Mouse (Mus musculus) ovary, adult 18-20 months (tissue): ENCODE results near the gene Pknox2.

Source experiments
- DNase-seq: peaks from one replicate; pipeline ENCODE4 v3.0.0; 2022; ENCODE audit warnings: low spot score, mixed read lengths

Gene Pknox2

GRCm38 (mm10) chr9:37147359-37147685, at the start of gene Pknox2:
Gene Pknox2 (minus strand): TSS chr9:37147407.
- DNase-seq: peak; percentile 74

DNA sequence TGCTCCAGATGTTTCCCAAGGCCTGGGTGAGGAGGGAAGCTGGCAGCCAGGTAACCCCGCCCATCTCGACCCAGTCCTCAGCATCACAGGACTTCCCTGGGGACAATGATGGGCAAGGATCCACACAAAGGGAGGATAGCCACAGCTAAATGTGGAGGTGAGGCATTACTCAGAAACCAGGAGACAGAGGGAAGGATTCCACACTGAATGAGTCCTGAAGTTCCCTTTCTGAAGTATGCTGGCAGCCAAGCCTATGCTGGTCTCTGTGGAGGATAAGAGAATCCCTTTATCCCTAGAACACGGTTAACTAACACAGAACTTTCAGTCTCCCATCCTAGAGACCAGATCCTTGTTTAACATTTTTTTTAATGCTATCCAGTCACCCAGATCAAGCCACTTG, 40.8 kb upstream of the Pknox2 start:
- no peak for DNase-seq

GRCm38 (mm10) chr9:37187407-37187806, 40.2 kb upstream of the Pknox2 start:
- DNase-seq: no peak

DNA sequence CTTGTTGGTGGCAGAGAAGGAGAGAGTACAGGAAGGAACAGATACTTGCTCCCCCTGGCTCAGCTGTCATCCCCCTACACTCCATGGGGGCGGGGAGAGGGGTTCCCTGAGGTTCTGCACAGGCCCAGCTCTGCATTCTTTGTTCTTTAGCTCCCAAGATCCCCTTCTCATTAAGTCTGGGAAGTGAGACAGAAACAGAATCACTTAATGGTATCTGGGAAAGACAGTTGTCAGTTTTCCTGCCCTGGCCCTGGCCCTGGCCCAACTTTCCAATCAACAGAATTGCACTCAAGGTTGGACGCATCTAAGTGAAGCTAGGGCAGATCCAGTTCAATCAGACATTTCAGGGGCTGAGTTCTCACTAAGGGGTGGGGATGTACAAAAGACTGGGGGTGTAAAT, 36.0 kb upstream of the Pknox2 start:
- no peak for DNase-seq

- no peak for DNase-seq
Measured at GRCm38 (mm10) chr9:37181596-37181995, 34.4 kb upstream of the Pknox2 start.

- no peak for DNase-seq
Measured at GRCm38 (mm10) chr9:37179596-37179995, 32.4 kb upstream of the Pknox2 start.

- DNase-seq: no peak
Measured at GRCm38 (mm10) chr9:37178911-37179310, 31.7 kb upstream of the Pknox2 start.

GRCm38 (mm10) chr9:37177551-37177950, 30.3 kb upstream of the Pknox2 start:
- no peak for DNase-seq

- peak; percentile 15 for DNase-seq
Measured at GRCm38 (mm10) chr9:37177107-37177506, 29.9 kb upstream of the Pknox2 start.

DNA sequence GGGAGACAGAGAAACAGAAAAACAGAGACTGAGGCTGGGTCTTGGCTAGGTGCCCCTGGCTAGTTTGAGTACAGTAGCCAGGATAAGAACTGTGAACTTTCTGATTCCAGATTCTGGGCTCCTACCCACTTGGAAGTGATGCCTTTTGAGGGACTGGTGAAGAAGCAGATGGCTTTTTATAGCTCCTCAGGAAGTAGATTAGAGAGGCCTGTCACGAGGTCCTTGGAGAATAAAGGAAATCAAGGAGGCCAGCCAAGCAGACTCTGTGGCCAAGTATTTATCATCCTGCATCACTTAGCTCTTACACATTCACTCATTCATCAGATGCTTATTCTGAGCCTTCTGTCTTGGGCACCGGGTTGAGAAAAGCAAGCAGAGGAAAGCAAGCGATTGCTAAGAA, 28.8 kb upstream of the Pknox2 start:
- no peak for DNase-seq

DNA sequence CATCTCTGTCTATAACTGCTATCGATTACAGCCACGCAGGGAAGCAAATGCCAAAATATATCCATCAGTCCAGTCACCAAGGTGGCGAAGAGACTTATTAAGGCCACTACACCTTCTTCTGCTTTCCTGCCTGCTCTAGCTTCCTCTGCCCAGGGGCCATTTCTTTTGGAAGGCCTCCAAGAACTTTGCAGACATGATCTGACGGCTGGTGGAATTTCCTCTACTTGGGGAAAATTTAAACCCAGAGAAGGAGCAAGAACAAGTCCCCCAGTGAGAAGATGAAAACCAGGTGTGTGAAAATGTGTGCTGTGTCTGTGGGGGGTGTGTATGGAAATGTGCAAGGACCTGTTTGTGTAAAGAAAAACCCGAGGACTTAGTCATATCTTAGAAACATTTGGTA, 26.2 kb upstream of the Pknox2 start:
- no peak for DNase-seq

DNA sequence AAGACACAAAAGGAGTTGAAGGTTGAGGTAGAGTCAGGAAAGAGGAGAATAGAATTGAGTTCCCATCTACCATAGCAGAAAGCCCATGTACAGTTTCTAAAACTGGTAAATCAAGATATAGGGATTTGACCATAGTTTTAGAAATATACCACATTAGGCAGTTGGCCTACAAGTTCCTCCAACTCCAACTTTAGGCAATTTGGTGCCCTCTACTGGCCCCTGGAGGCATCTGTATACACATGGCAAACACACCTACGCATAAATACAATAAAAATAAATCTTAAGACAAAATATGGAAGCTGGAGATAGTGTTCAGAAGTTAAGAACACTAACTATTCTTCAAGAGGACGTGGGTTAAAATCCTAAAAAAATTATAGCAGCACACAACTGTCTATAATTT, 19.7 kb upstream of the Pknox2 start:
- no peak for DNase-seq

- DNase-seq: no peak
Measured at GRCm38 (mm10) chr9:37160686-37161085, 13.5 kb upstream of the Pknox2 start.

GRCm38 (mm10) chr9:37147886-37148285, 679 bp upstream of the Pknox2 start:
- DNase-seq: no peak

DNA sequence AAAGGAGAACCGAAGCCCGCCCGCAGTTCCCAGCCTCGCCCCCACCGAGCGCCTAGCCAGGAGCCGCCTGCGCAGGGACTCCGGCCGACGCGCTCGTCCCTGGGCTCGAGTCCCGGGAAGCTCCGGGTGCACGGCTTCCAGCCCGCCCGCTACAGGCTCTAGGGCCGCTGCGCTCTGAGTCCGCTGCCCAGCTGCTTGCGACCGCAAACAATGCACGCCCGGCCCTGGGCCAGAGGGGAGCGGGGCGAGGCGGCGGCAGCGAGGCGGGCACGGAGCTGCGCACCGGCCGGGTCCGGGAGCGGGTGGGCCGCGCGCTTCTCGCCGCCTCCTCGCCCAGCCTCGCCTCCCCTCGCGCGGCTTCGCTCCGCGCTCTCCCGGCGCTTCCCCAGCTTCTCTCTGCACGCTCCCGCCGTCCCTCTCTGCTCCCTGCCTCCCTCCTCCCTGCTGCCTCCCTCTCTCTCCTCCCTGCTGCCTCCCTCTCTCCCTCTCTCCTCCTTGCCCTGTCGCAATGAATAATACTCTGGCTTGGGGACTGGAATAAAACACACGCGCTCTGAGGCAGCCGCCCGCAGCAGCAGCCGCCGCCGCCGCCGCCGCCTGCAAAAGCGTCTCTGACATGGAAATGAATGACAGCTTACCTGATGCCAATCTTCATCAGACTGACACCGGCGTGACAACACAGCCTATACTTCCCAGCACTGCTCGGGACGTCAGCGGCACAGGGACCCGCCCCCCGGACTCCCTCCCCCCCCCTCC, 426 bp downstream of the Pknox2 start:
- peak; percentile 76 for DNase-seq

DNA sequence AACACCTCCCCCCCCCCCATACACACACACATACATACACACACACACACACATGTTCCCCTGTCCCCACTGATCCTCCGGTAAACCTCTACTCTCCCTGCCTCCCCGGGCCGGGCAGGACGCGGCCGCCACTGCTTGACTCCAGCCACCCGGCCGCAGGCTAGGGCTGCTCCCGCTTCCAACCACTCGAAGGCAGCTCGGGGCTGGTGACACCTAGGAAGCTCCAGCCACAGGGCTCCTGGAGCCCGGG, 929 bp downstream of the Pknox2 start:
- DNase-seq: peak; percentile 28

DNA sequence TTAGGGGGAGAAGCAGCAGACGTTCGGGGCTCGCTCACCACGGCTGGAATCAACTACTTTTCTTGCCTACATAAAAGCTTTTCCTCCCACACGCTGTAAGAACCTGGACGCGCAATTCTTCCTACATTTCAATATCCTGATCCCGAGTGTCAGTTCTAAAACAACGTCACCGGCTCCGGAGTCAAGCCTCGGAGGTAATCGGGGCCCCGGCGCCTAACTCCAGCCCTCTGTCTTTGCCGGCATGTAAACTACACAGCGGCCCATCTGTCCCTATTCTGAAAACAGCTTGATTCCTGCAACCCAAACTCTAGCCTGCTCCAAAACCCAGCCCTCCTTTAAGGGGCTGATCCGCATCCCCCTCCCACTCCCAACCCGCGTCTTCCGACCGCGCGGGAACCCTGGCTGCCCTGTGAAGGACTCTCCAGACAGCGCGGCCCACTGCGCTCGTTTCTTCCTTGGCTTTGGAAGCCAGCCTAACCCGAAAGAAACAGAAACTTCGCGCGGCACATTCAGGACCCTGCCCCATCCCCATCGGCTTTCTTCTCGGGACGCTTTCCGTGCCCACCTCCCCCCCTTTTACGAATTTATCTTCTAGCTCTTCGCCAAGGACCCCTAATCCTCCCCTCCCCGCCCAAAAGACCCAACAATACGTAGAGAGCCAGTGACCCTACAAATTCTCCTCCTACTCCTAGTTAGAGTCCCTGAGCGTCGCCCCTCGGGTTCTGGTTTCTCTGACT, 1.4 kb downstream of the Pknox2 start:
- peak; percentile 24 for DNase-seq

DNA sequence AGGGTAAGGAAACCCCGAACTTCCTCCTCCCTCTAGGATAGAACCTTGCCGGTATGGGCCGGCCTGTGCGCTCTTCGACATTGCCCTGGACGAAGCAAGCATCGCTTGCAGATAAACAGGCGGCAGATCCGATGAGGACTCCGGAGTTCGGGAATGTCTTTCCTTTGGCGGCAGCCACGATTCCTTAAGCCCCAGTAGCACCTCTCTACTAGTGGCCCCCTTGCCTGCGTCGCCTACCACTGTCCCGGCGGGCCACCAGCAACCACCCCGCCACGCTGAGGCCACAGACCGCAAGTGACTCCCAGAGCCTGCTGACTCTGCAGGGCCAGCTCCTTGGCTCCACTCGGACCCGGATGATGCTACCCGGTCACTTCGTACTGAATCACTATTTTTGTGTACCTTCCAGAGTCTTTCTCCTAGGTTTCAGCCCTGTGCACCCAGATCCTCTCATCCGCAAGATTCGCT, 2.0 kb downstream of the Pknox2 start:
- peak; percentile 14 for DNase-seq

- no peak for DNase-seq
Measured at GRCm38 (mm10) chr9:37144696-37145095, 2.5 kb downstream of the Pknox2 start.

GRCm38 (mm10) chr9:37144251-37144650, 3.0 kb downstream of the Pknox2 start:
- peak; percentile 70 for DNase-seq

- no peak for DNase-seq
Measured at GRCm38 (mm10) chr9:37143046-37143931, 3.9 kb downstream of the Pknox2 start.

DNA sequence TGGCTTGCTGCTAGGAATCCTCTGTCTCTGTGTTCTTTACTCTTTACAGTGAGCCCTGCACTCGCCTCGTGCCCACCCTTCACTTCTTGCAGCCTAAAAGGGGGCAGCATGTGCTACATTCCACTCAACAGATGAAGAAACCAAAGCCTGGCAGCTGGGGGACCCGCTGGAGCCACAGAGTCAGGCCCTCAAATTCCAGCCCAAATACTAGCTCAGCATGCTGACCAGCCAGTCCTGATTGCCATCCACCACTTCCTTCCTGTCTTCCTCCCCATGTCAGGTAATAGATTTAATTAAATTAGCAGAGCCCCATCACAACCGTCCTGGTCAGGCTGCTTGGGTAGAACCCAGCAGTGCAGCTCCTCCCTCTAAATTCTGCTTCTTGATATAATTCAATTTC, 5.1 kb downstream of the Pknox2 start:
- DNase-seq: no peak
